Mouse (Mus musculus): ENCODE measurements at regions not wholly inside any gene's neighbourhood (a gene's known extent, or its start where the extent isn't known, plus 50 kb on each side); places are given as distances from the start of the nearest gene placed in this dataset.

GRCm38 (mm10) chr10:23708261-23708660 lies 78.8 kb downstream of the Rps12 start:
- TF ChIP-seq CTCF (conservative IDR thresholded peaks at IDR 0.05; ENCODE audit: low read length) (no peak), NANOG (IDR thresholded peaks at IDR 0.05; ENCODE audit: borderline replicate concordance, low read length) (no peak), POU5F1 (IDR thresholded peaks at IDR 0.05; ENCODE audit: borderline replicate concordance, low read length) (no peak)
- H3K4me3 ChIP-seq (replicated peaks; ENCODE audit: low read length): no peak overlapping the region
- no peaks in the 10 kb centered on the region for H3K36me3 ChIP-seq (ENCODE audit: insufficient read depth, low read length)
- no peaks in the 10 kb centered on the region for H3K4me1 ChIP-seq (replicated peaks; ENCODE audit: low read depth, low read length)
- H3K9me3 ChIP-seq (ENCODE audit: low read length): no peaks in the 10 kb centered on the region
- no peaks in the 10 kb centered on the region for H3K27me3 ChIP-seq (ENCODE audit: insufficient read depth, low read length)

GRCm38 (mm10) chr10:23707141-23707540 lies 79.9 kb downstream of the Rps12 start:
- TF ChIP-seq CTCF (conservative IDR thresholded peaks at IDR 0.05; ENCODE audit: low read length) (no peak), POU5F1 (IDR thresholded peaks at IDR 0.05; ENCODE audit: borderline replicate concordance, low read length) (no peak), NANOG (IDR thresholded peaks at IDR 0.05; ENCODE audit: borderline replicate concordance, low read length) (no peak)
- H3K9me3 ChIP-seq (ENCODE audit: low read length): no peaks in the 10 kb centered on the region
- H3K4me3 ChIP-seq (replicated peaks; ENCODE audit: low read length): no peak overlapping the region
- 0 out of 2 replicates have a peak, but pooled peaks cover 3% of the 10 kb centered on the region for H3K4me1 ChIP-seq (replicated peaks; ENCODE audit: low read depth, low read length)
- H3K27me3 ChIP-seq (ENCODE audit: insufficient read depth, low read length): no peaks in the 10 kb centered on the region
- H3K36me3 ChIP-seq (ENCODE audit: insufficient read depth, low read length): no peaks in the 10 kb centered on the region

GRCm38 (mm10) chr10:23704048-23704447 lies 83.0 kb downstream of the Rps12 start:
- 0 out of 2 replicates have a peak, but pooled peaks cover 3% of the 10 kb centered on the region for H3K4me1 ChIP-seq (replicated peaks; ENCODE audit: low read depth, low read length)
- no peaks in the 10 kb centered on the region for H3K36me3 ChIP-seq (ENCODE audit: insufficient read depth, low read length)
- TF ChIP-seq NANOG (IDR thresholded peaks at IDR 0.05; ENCODE audit: borderline replicate concordance, low read length): no peak
- TF ChIP-seq POU5F1 (IDR thresholded peaks at IDR 0.05; ENCODE audit: borderline replicate concordance, low read length): no peak
- TF ChIP-seq CTCF (conservative IDR thresholded peaks at IDR 0.05; ENCODE audit: low read length): no peak
- H3K27me3 ChIP-seq (ENCODE audit: insufficient read depth, low read length): no peaks in the 10 kb centered on the region
- no peak overlapping the region for H3K4me3 ChIP-seq (replicated peaks; ENCODE audit: low read length)
- H3K9me3 ChIP-seq (ENCODE audit: low read length): no peaks in the 10 kb centered on the region

- H3K9me3 ChIP-seq (ENCODE audit: low read length): peaks cover 3% of the 10 kb centered on the region
- H3K4me3 ChIP-seq (replicated peaks; ENCODE audit: low read length): no peak overlapping the region
- no peaks in the 10 kb centered on the region for H3K4me1 ChIP-seq (replicated peaks; ENCODE audit: low read depth, low read length)
- H3K27me3 ChIP-seq (ENCODE audit: insufficient read depth, low read length): no peaks in the 10 kb centered on the region
- H3K36me3 ChIP-seq (ENCODE audit: insufficient read depth, low read length): no peaks in the 10 kb centered on the region
- no peak for TF ChIP-seq POU5F1 (IDR thresholded peaks at IDR 0.05; ENCODE audit: borderline replicate concordance, low read length)
- TF ChIP-seq NANOG (IDR thresholded peaks at IDR 0.05; ENCODE audit: borderline replicate concordance, low read length): no peak
- TF ChIP-seq CTCF (conservative IDR thresholded peaks at IDR 0.05; ENCODE audit: low read length): no peak
Measured at GRCm38 (mm10) chr10:23691291-23691690, 95.8 kb downstream of the Rps12 start.

- H3K36me3 ChIP-seq (ENCODE audit: insufficient read depth, low read length): no peaks in the 10 kb centered on the region
- no peaks in the 10 kb centered on the region for H3K27me3 ChIP-seq (ENCODE audit: insufficient read depth, low read length)
- TF ChIP-seq POU5F1 (IDR thresholded peaks at IDR 0.05; ENCODE audit: borderline replicate concordance, low read length): no peak
- no peak for TF ChIP-seq NANOG (IDR thresholded peaks at IDR 0.05; ENCODE audit: borderline replicate concordance, low read length)
- no peak for TF ChIP-seq CTCF (conservative IDR thresholded peaks at IDR 0.05; ENCODE audit: low read length)
- H3K4me1 ChIP-seq (replicated peaks; ENCODE audit: low read depth, low read length): no peaks in the 10 kb centered on the region
- no peak overlapping the region for H3K4me3 ChIP-seq (replicated peaks; ENCODE audit: low read length)
- H3K9me3 ChIP-seq (ENCODE audit: low read length): peaks cover 6% of the 10 kb centered on the region
Measured at GRCm38 (mm10) chr10:23686969-23687368, 100.1 kb downstream of the Rps12 start.

- no peak for TF ChIP-seq POU5F1 (IDR thresholded peaks at IDR 0.05; ENCODE audit: borderline replicate concordance, low read length)
- no peak for TF ChIP-seq NANOG (IDR thresholded peaks at IDR 0.05; ENCODE audit: borderline replicate concordance, low read length)
- TF ChIP-seq CTCF (conservative IDR thresholded peaks at IDR 0.05; ENCODE audit: low read length): no peak
- H3K4me3 ChIP-seq (replicated peaks; ENCODE audit: low read length): no peak overlapping the region
- no peaks in the 10 kb centered on the region for H3K4me1 ChIP-seq (replicated peaks; ENCODE audit: low read depth, low read length)
- H3K36me3 ChIP-seq (ENCODE audit: insufficient read depth, low read length): no peaks in the 10 kb centered on the region
- peaks cover 6% of the 10 kb centered on the region for H3K9me3 ChIP-seq (ENCODE audit: low read length)
- H3K27me3 ChIP-seq (ENCODE audit: insufficient read depth, low read length): no peaks in the 10 kb centered on the region
Measured at GRCm38 (mm10) chr10:23683078-23683477, 104.0 kb downstream of the Rps12 start.

GRCm38 (mm10) chr10:23675911-23676310 lies 111.2 kb downstream of the Rps12 start:
- H3K36me3 ChIP-seq (ENCODE audit: insufficient read depth, low read length): no peaks in the 10 kb centered on the region
- H3K4me3 ChIP-seq (replicated peaks; ENCODE audit: low read length): no peak overlapping the region
- no peaks in the 10 kb centered on the region for H3K27me3 ChIP-seq (ENCODE audit: insufficient read depth, low read length)
- H3K4me1 ChIP-seq (replicated peaks; ENCODE audit: low read depth, low read length): no peaks in the 10 kb centered on the region
- peaks cover 30% of the 10 kb centered on the region for H3K9me3 ChIP-seq (ENCODE audit: low read length)
- no peak for TF ChIP-seq CTCF (conservative IDR thresholded peaks at IDR 0.05; ENCODE audit: low read length)
- no peak for TF ChIP-seq POU5F1 (IDR thresholded peaks at IDR 0.05; ENCODE audit: borderline replicate concordance, low read length)
- TF ChIP-seq NANOG (IDR thresholded peaks at IDR 0.05; ENCODE audit: borderline replicate concordance, low read length): no peak

GRCm38 (mm10) chr10:23674633-23675515 lies 112.2 kb downstream of the Rps12 start:
- Histone ChIP-seq H3K4me1 (replicated peaks; ENCODE audit: low read depth, low read length) (no peaks in the 10 kb centered on the region), H3K9me3 (ENCODE audit: low read length) (peaks cover 30% of the 10 kb centered on the region), H3K36me3 (ENCODE audit: insufficient read depth, low read length) (no peaks in the 10 kb centered on the region), H3K4me3 (replicated peaks; ENCODE audit: low read length) (no peak overlapping the region), H3K27me3 (ENCODE audit: insufficient read depth, low read length) (no peaks in the 10 kb centered on the region)
- TF ChIP-seq POU5F1 (IDR thresholded peaks at IDR 0.05; ENCODE audit: borderline replicate concordance, low read length) (no peak), NANOG (IDR thresholded peaks at IDR 0.05; ENCODE audit: borderline replicate concordance, low read length) (no peak), CTCF (conservative IDR thresholded peaks at IDR 0.05; ENCODE audit: low read length) (no peak)
